Mouse (Mus musculus): ENCODE results near the gene Prdm10.

- TF ChIP-seq CTCF (IDR thresholded peaks at IDR 0.05; ENCODE audit: control insufficient read depth, insufficient read depth, insufficient replicate concordance, low read depth, low read length), result no peak
- TF ChIP-seq POLR2A (IDR thresholded peaks at IDR 0.05; ENCODE audit: control insufficient read depth, low read depth, low read length), result no peak
Measured at GRCm38 (mm10) chr9:31412165-31412564, 131.8 kb downstream of the Prdm10 start.
